Mouse (Mus musculus): Measurements from ENCODE around the gene Gbf1. TPM values are rescaled to one million over a fixed set of nuclear protein-coding genes. Genes with fewer than 3 reads are reported as not detected.

Gene Gbf1
- 62.8 and 64.7 TPM in 2 replicates for polyA plus RNA-seq (2015; fragmentation: Nextera tagmentation; extraction: Ambion mirVana)

GRCm38 (mm10) chr19:46152127-46152803 is at the start of gene Gbf1:
Gene Gbf1 (plus strand): TSS chr19:46152509.

GRCm38 (mm10) chr19:46131694-46132525 is 20.4 kb upstream of the Gbf1 start, which contains the start of gene Elovl3:
Gene Elovl3 (plus strand): TSS chr19:46131897.

DNA sequence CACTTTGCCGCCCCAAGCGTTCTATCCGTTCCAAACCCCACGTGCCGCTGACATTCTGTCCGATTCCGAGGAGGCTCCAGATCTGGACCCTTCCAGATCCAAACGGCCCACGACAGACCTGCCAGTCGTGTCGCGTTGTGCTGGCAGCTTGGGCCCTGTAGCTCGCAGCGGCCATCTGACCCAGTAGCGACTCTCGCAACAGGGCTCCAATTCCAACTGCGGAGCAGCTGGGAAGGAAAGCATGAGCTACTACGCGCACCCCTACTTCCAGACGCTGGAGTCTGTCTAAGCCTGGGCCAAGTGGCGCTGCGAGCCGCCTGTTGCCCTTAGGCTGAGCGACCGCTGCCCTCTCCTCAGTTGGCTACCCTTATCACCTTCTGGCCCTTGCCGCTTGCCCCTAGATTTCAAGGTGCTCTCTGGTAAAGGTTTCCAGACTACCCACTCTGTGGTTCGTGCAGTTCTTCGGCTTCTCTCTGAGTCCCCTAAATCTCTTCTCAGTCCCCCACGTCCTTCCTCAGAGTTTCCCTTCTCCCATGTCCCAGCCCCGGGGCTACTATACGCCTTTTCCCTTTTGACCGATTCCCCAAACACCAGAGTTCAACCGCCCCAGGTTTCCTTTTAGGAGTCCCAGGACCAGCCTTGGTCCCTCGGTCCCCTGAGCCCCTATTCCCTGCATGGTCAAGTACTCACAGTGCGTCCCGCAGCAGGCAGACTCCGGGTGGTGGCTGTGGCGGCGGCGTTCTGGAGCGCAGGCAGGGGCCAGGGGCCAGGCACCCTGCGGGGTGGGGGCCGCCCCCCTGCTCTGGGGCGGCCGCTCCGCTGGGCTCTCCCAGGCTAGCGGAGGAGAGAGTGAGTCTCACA is 4.6 kb upstream of the Gbf1 start, which contains the start of gene Pitx3:
Gene Pitx3, minus strand, starts transcription at position 816 of the 861 bp plus-strand sequence.

DNA sequence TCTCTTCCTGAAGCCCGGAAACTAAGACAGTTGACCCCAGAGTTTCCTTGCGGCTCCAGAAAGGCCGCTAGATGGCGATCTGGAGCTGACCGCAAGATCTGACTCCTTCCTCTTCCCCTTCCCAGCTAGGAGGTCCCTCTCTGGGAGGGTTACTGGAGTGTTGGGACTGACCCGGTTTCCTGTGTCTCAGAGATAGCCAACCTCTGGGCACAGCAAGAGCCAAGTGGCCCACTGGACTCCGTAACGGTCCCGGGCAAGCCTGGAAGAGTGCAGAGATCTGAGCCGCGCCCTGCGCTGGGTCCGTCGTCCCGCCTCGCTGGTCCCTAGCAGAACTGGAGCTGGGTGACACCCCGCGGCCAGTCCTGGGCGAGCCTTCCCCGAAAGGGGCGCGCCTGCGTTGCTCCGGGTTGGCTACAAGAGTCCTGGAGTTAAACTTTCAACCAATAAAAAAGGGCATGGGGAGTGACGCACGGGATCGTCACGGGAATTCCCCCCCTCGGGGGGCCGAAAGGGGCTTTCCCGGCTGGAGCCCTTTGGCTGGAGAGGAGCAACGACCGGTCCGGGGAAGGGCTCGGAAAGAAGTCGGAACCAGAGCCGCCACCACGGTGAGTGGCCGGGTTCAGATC is 152.0 kb downstream of the Gbf1 start, which contains the start of gene Nfkb2:
Gene Nfkb2, plus strand, starts transcription at position 105 of the 626 bp plus-strand sequence.

GRCm38 (mm10) chr19:46326756-46327305 is 174.5 kb downstream of the Gbf1 start, which contains the start of gene Psd:
Gene Psd (minus strand): TSS chr19:46327156.

GRCm38 (mm10) chr19:46328081-46329030 is 176.0 kb downstream of the Gbf1 start, which contains the start of gene Fbxl15:
Gene Fbxl15 (plus strand): TSS chr19:46328184.

Other genes with a start within 250 kb of the Gbf1 start
- 14.9 and 15.2 TPM in 2 replicates for gene Armh3, start 154.0 kb upstream of the Gbf1 start, polyA plus RNA-seq (2015; fragmentation: Nextera tagmentation; extraction: Ambion mirVana)
- 6.0 and 6.5 TPM in 2 replicates for gene Hps6, start 149.0 kb upstream of the Gbf1 start, polyA plus RNA-seq (2015; fragmentation: Nextera tagmentation; extraction: Ambion mirVana)
- 10.8 and 14.2 TPM in 2 replicates for gene Pprc1, start 107.6 kb upstream of the Gbf1 start, polyA plus RNA-seq (2015; fragmentation: Nextera tagmentation; extraction: Ambion mirVana)
- 86.9 and 88.2 TPM in 2 replicates for gene Ldb1, start 107.3 kb upstream of the Gbf1 start, polyA plus RNA-seq (2015; fragmentation: Nextera tagmentation; extraction: Ambion mirVana)
- gene Nolc1, start 76.6 kb upstream of the Gbf1 start, polyA plus RNA-seq (2015; fragmentation: Nextera tagmentation; extraction: Ambion mirVana) = 48.7 and 51.1 TPM in 2 replicates
- gene Elovl3, start 20.6 kb upstream of the Gbf1 start, polyA plus RNA-seq (2015; fragmentation: Nextera tagmentation; extraction: Ambion mirVana) = not detected in 2 replicates
- gene Pitx3, start 4.2 kb upstream of the Gbf1 start, polyA plus RNA-seq (2015; fragmentation: Nextera tagmentation; extraction: Ambion mirVana) = 0.14 and 0.38 TPM in 2 replicates
- 2.8 and 3.5 TPM in 2 replicates for gene Nfkb2, start 151.8 kb downstream of the Gbf1 start, polyA plus RNA-seq (2015; fragmentation: Nextera tagmentation; extraction: Ambion mirVana)
- gene Psd, start 174.6 kb downstream of the Gbf1 start, polyA plus RNA-seq (2015; fragmentation: Nextera tagmentation; extraction: Ambion mirVana) = 142 and 154 TPM in 2 replicates
- gene Fbxl15, start 175.7 kb downstream of the Gbf1 start, polyA plus RNA-seq (2015; fragmentation: Nextera tagmentation; extraction: Ambion mirVana) = 60.5 and 62.0 TPM in 2 replicates
- gene Cuedc2, start 186.2 kb downstream of the Gbf1 start, polyA plus RNA-seq (2015; fragmentation: Nextera tagmentation; extraction: Ambion mirVana) = 334 and 392 TPM in 2 replicates
- gene Mfsd13a, start 188.6 kb downstream of the Gbf1 start, polyA plus RNA-seq (2015; fragmentation: Nextera tagmentation; extraction: Ambion mirVana) = 12.7 and 13.9 TPM in 2 replicates
- gene 2310034G01Rik, start 197.8 kb downstream of the Gbf1 start, polyA plus RNA-seq (2015; fragmentation: Nextera tagmentation; extraction: Ambion mirVana) = 2.2 and 3.0 TPM in 2 replicates
- gene Actr1a, start 243.2 kb downstream of the Gbf1 start, polyA plus RNA-seq (2015; fragmentation: Nextera tagmentation; extraction: Ambion mirVana) = 232 and 254 TPM in 2 replicates
- 12.1 and 13.0 TPM in 2 replicates for gene Sufu, start 244.4 kb downstream of the Gbf1 start, polyA plus RNA-seq (2015; fragmentation: Nextera tagmentation; extraction: Ambion mirVana)

Data from neural tube, postnatal 0 days (tissue).